In genomic region chr13:13612882-13613281, GRCm38 (mm10) we compare ENCODE assay signal across 8 mouse cellular contexts. TPM values are rescaled to one million over a fixed set of nuclear protein-coding genes. Genes with fewer than 3 reads are reported as not detected.
A peak's percentile ranks its signal among the peaks of the same experiment; 100 is the strongest.
DNase-seq lines count a peak whose midpoint lies in the region; TF ChIP-seq lines count a peak whose summit lies in the region.

No protein-coding gene starts in this region.

- no peaks in the 10 kb centered on the region for H3K4me1 ChIP-seq in ES-E14 (ENCODE audit: control insufficient read depth in 2 of 2, insufficient read depth in 2 of 2, low read length in 2 of 2, poor library complexity in 1 of 2)
- no peaks in the 10 kb centered on the region for H3K4me1 ChIP-seq in cerebellum, adult 2 months (ENCODE audit: control insufficient read depth, insufficient read depth, low read length)
- no peaks in the 10 kb centered on the region for H3K4me1 ChIP-seq in liver, adult 2 months (ENCODE audit: control insufficient read depth, insufficient read depth, low read length)
- H3K4me1 ChIP-seq in thymus, adult 2 months (replicated peaks; ENCODE audit: control insufficient read depth, insufficient read depth, low read length), result peaks cover 4% of the 10 kb centered on the region

- peak; percentile 64 for TF ChIP-seq CTCF in cerebellum, adult 2 months (IDR thresholded peaks at IDR 0.05; ENCODE audit: borderline replicate concordance, insufficient read depth, low read depth, low read length)
- peak; percentile 58 for TF ChIP-seq CTCF in liver, adult 2 months (IDR thresholded peaks at IDR 0.05; ENCODE audit: low read depth, low read length)
- TF ChIP-seq CTCF in thymus, adult 2 months (IDR thresholded peaks at IDR 0.05; ENCODE audit: borderline replicate concordance, control insufficient read depth, extremely low read depth, insufficient read depth, low read length, poor library complexity), result no peak

- intact Hi-C loops in heart, postnatal 10 days (cut with DNase I), result loop anchor here (1.0 kb wide), 1 partner anchor 97 kb away; no protein-coding TSS in a partner anchor

- H3K4me3 ChIP-seq in ES-E14 (ENCODE audit: insufficient read depth in 1 of 2, low read depth in 1 of 2, low read length in 2 of 2, poor library complexity in 1 of 2, severe bottlenecking in 1 of 2), result no peak overlapping the region
- no peak overlapping the region for H3K4me3 ChIP-seq in cerebellum, adult 2 months (replicated peaks; ENCODE audit: insufficient read depth, low read depth, low read length)
- no peak overlapping the region for H3K4me3 ChIP-seq in liver, adult 2 months (ENCODE audit: insufficient read depth, low read depth, low read length)
- H3K4me3 ChIP-seq in thymus, adult 2 months (ENCODE audit: control insufficient read depth, insufficient read depth, low read length), result no peak overlapping the region

- in situ Hi-C loops in ES-E14 (cut with MboI; ENCODE audit: low sequenced_read_pairs in 2 of 2, unreplicated experiment in 2 of 2), result no loop called here

- no peak overlapping the region for H3K9ac ChIP-seq in ES-E14 (ENCODE audit: insufficient read depth, low read depth, low read length, poor library complexity, severe bottlenecking)
- H3K9ac ChIP-seq in liver, adult 2 months (ENCODE audit: low read depth, low read length), result no peak overlapping the region

- peak; percentile 22 for DNase-seq in layer of hippocampus, adult 9-11 months
- no peak for DNase-seq in layer of hippocampus, adult 9-10 months (ENCODE audit: low spot score)
- DNase-seq in ES-E14 (ENCODE audit: low read depth, low spot score), result peak; percentile 45
- peak; percentile 37 to 39 for DNase-seq in cerebellum, adult 2 months
- peak; percentile 50 to 53 for DNase-seq in heart, postnatal 10 days
- peak; percentile 65 for DNase-seq in liver, adult 2 months (ENCODE audit: extremely low read depth, low read depth, low spot score)
- peak; percentile 60 for DNase-seq in thymus, adult 2 months
- no peak for DNase-seq in testis, postnatal 10 days (ENCODE audit: low spot score)

- TF ChIP-seq POLR2A in cerebellum, adult 2 months (IDR thresholded peaks at IDR 0.05; ENCODE audit: borderline replicate concordance, insufficient read depth, low read length), result no peak
- no peak for TF ChIP-seq POLR2A in liver, adult 2 months (IDR thresholded peaks at IDR 0.05; ENCODE audit: extremely low read depth, insufficient read depth, low read length)
- no peak for TF ChIP-seq POLR2A in thymus, adult 2 months (IDR thresholded peaks at IDR 0.05; ENCODE audit: control insufficient read depth, extremely low read depth, insufficient read depth, low read length, poor library complexity)

- H3K9me3 ChIP-seq in ES-E14 (ENCODE audit: control insufficient read depth, insufficient read depth, low read depth, low read length), result no peaks in the 10 kb centered on the region

- no peaks in the 10 kb centered on the region for H3K36me3 ChIP-seq in ES-E14 (ENCODE audit: control insufficient read depth, insufficient read depth, low read length, poor library complexity, severe bottlenecking)
- H3K36me3 ChIP-seq in liver, adult 2 months (ENCODE audit: control insufficient read depth, insufficient read depth, low read length), result peaks cover 15% of the 10 kb centered on the region
- peaks cover 23% of the 10 kb centered on the region for H3K36me3 ChIP-seq in thymus, adult 2 months (ENCODE audit: control insufficient read depth, insufficient read depth, low read length)

- WGBS in cerebellum, adult 2 months, result 74% methylated on average over 1 of the region's 1 CpGs
- WGBS in liver, adult 2 months, result 97% methylated on average over 1 of the region's 1 CpGs
- WGBS in thymus, adult 2 months, result 96% methylated on average over 1 of the region's 1 CpGs

- peaks cover 5% of the 10 kb centered on the region; the same call in 1 of the 2 replicates for H3K79me2 ChIP-seq in liver, adult 2 months (ENCODE audit: control insufficient read depth, insufficient read depth, low read length)

- no peaks in the 10 kb centered on the region for H3K27me3 ChIP-seq in cerebellum, adult 2 months (ENCODE audit: control insufficient read depth, insufficient read depth, low read length)
- no peaks in the 10 kb centered on the region for H3K27me3 ChIP-seq in liver, adult 2 months (ENCODE audit: control insufficient read depth, insufficient read depth, low read length)
- H3K27me3 ChIP-seq in thymus, adult 2 months (ENCODE audit: control insufficient read depth, insufficient read depth, low read length), result no peaks in the 10 kb centered on the region

- no peak overlapping the region for H3K27ac ChIP-seq in ES-E14 (ENCODE audit: insufficient read depth, low read depth, low read length, poor library complexity, severe bottlenecking)
- H3K27ac ChIP-seq in cerebellum, adult 2 months (ENCODE audit: insufficient read depth, low read length), result no peak overlapping the region
- no peak overlapping the region for H3K27ac ChIP-seq in liver, adult 2 months (replicated peaks; ENCODE audit: insufficient read depth, low read depth, low read length)
- H3K27ac ChIP-seq in thymus, adult 2 months (ENCODE audit: control insufficient read depth, insufficient read depth, low read length), result no peak overlapping the region

TF ChIP-seq in ES-E14, 5 proteins besides CTCF, POLR2A, EP300 and RAD21:
- TF ChIP-seq CHD2 (IDR thresholded peaks at IDR 0.05; ENCODE audit: low read depth, low read length) (no peak), MAFK (IDR thresholded peaks at IDR 0.05; ENCODE audit: insufficient read depth, low read depth, low read length) (no peak)

RNA-seq across cellular contexts. Expression of gene Lyst, which starts 22.7 kb away (rescaled TPM):
- 7.4 and 11.7 TPM in 2 replicates for total RNA-seq in ES-E14 (2012; rRNA removed)
- 14.5 and 19.4 TPM in 2 replicates for polyA plus RNA-seq in cerebellum, adult 2 months (2012; rRNA removed)
- total RNA-seq in heart, postnatal 10 days (2021), result 10 to 100 TPM; 12.0 to 15.1 TPM
- 30.3 and 35.2 TPM in 2 replicates for total RNA-seq in liver, adult 2 months (2014; rRNA removed)
- 2.3 and 16.9 TPM in 2 replicates for polyA plus RNA-seq in liver, adult 2 months (2012; rRNA removed)
- polyA plus RNA-seq in thymus, adult 2 months (2012; rRNA removed), result 28.2 and 31.1 TPM in 2 replicates

Comparison
In these comparisons a context has a peak if more than half of its experiments do, and no peak if none do; other contexts are left out.
1. DNase-seq: peak in layer of hippocampus, adult 9-11 months (single experiment), ES-E14 (single experiment), cerebellum, adult 2 months (2 of 2), heart, postnatal 10 days (2 of 2), liver, adult 2 months (single experiment) and thymus, adult 2 months (single experiment); none in layer of hippocampus, adult 9-10 months (single experiment) and testis, postnatal 10 days (single experiment).